Mouse (Mus musculus): Measurements from ENCODE around the gene Dis3. TPM values are rescaled to one million over a fixed set of nuclear protein-coding genes. Genes with fewer than 3 reads are reported as not detected.
"Not testable (repeated sequence)": the region's sequence is repeated elsewhere in the genome, so short reads cannot be mapped to it uniquely, and the experiment has no call there.

Dis3 gene
- total RNA-seq, 2 experiments from 2014 or later = 10.5 to 11.6 TPM

GRCm38 (mm10) chr14:99088947-99089346, 10.6 kb downstream of the Dis3 start:
- DNase-seq (ENCODE audit: low spot score) = no peak
- intact Hi-C loops (cut with DNase I) = no loop called here

GRCm38 (mm10) chr14:99071146-99071545, 28.4 kb downstream of the Dis3 start:
- intact Hi-C loops (cut with DNase I) = no loop called here
- DNase-seq (ENCODE audit: low spot score) = no peak

- intact Hi-C loops (cut with DNase I) = no loop called here
- no peak for DNase-seq (ENCODE audit: low spot score)
Observed at GRCm38 (mm10) chr14:99063091-99063490, 36.5 kb downstream of the Dis3 start.

GRCm38 (mm10) chr14:99060616-99061015, 39.0 kb downstream of the Dis3 start:
- intact Hi-C loops (cut with DNase I) = no loop called here
- DNase-seq (ENCODE audit: low spot score) = no peak

- DNase-seq (ENCODE audit: low spot score) = no peak
- intact Hi-C loops (cut with DNase I) = no loop called here
Observed at GRCm38 (mm10) chr14:99058959-99059586, 40.5 kb downstream of the Dis3 start.

- no peak for DNase-seq (ENCODE audit: low spot score)
- intact Hi-C loops (cut with DNase I) = loop anchor here (2.0 kb wide), 1 partner anchor 52 kb away; the partner anchor contains the start of genes Dis3 and Pibf1
Observed at GRCm38 (mm10) chr14:99046782-99047181, 52.8 kb downstream of the Dis3 start.

GRCm38 (mm10) chr14:99046031-99046781, 53.4 kb downstream of the Dis3 start, which contains the start of the genes Mzt1 and Bora:
Gene Mzt1 (minus strand): TSS chr14:99046134.
Gene Bora (plus strand): TSS chr14:99046222.
- intact Hi-C loops (cut with DNase I) = loop anchor here (2.0 kb wide), 1 partner anchor 53 kb away; the partner anchor contains the start of genes Dis3 and Pibf1
- peak; percentile 83 for DNase-seq (ENCODE audit: low spot score)

- no peak for DNase-seq (ENCODE audit: low spot score)
- intact Hi-C loops (cut with DNase I) = loop anchor here (2.0 kb wide), 1 partner anchor 53 kb away; the partner anchor contains the start of genes Dis3 and Pibf1
Observed at GRCm38 (mm10) chr14:99045378-99046030, 54.1 kb downstream of the Dis3 start.

- intact Hi-C loops (cut with DNase I) = no loop called here
- DNase-seq (ENCODE audit: low spot score) = no peak
Observed at GRCm38 (mm10) chr14:99044718-99045117, 54.9 kb downstream of the Dis3 start.

- DNase-seq (ENCODE audit: low spot score) = no peak
- intact Hi-C loops (cut with DNase I) = no loop called here
Observed at GRCm38 (mm10) chr14:99044096-99044495, 55.5 kb downstream of the Dis3 start.

- intact Hi-C loops (cut with DNase I) = no loop called here
- DNase-seq (ENCODE audit: low spot score) = no peak
Observed at GRCm38 (mm10) chr14:99043499-99043898, 56.1 kb downstream of the Dis3 start.

GRCm38 (mm10) chr14:99041416-99041815, 58.2 kb downstream of the Dis3 start:
- intact Hi-C loops (cut with DNase I) = no loop called here
- DNase-seq (ENCODE audit: low spot score) = no peak

GRCm38 (mm10) chr14:99039308-99039707, 60.3 kb downstream of the Dis3 start:
- intact Hi-C loops (cut with DNase I); DNase-seq (ENCODE audit: low spot score): not testable (repeated sequence)

GRCm38 (mm10) chr14:99037703-99038102, 61.9 kb downstream of the Dis3 start:
- intact Hi-C loops (cut with DNase I) = no loop called here
- DNase-seq (ENCODE audit: low spot score) = no peak

GRCm38 (mm10) chr14:99036039-99036438, 63.5 kb downstream of the Dis3 start:
- intact Hi-C loops (cut with DNase I) = no loop called here
- no peak for DNase-seq (ENCODE audit: low spot score)

GRCm38 (mm10) chr14:99034851-99035250, 64.7 kb downstream of the Dis3 start:
- DNase-seq (ENCODE audit: low spot score); intact Hi-C loops (cut with DNase I): not testable (repeated sequence)

- DNase-seq (ENCODE audit: low spot score) = no peak
- intact Hi-C loops (cut with DNase I) = no loop called here
Observed at GRCm38 (mm10) chr14:99032596-99032995, 67.0 kb downstream of the Dis3 start.

- intact Hi-C loops (cut with DNase I) = no loop called here
- no peak for DNase-seq (ENCODE audit: low spot score)
Observed at GRCm38 (mm10) chr14:99031337-99031873, 68.2 kb downstream of the Dis3 start.

- no peak for DNase-seq (ENCODE audit: low spot score)
- intact Hi-C loops (cut with DNase I) = loop anchor here (10.0 kb wide), 1 partner anchor 1475 kb away; no protein-coding TSS in a partner anchor
Observed at GRCm38 (mm10) chr14:99029987-99030386, 69.6 kb downstream of the Dis3 start.
